Mouse (Mus musculus) forebrain, embryonic 12.5 days (tissue): Measurements from ENCODE around the gene Dnaja3. TPM values are rescaled to one million over a fixed set of nuclear protein-coding genes. Genes with fewer than 3 reads are reported as not detected.

Experiments used
- ATAC-seq: fragments of 200-750 bp; cut with Nextera tagmentation; 2 replicates; pipeline ENCODE4 v1.8.0; 2017; ENCODE audit warnings: moderate TSS enrichment; ENCODE audit not compliant: low FRiP score
- H3K27ac ChIP-seq: fragments of 300-500 bp; sonication (generic); 2 replicates; pipeline ENCODE4 v1.5.1; 2016; ENCODE audit warnings: mild to moderate bottlenecking
- H3K27me3 ChIP-seq: fragments of 300-500 bp; sonication (generic); 2 replicates; pipeline ENCODE4 v1.6.1; 2016; ENCODE audit warnings: mild to moderate bottlenecking
- H3K36me3 ChIP-seq: fragments of 300-500 bp; sonication (generic); replicated peaks from 2 replicates; pipeline ENCODE4 v1.6.1; 2016; ENCODE audit warnings: mild to moderate bottlenecking
- H3K4me1 ChIP-seq: fragments of 300-500 bp; sonication (generic); 2 replicates; pipeline ENCODE4 v1.6.1; 2016
- H3K4me2 ChIP-seq: fragments of 300-500 bp; sonication (generic); 2 replicates; pipeline ENCODE4 v1.6.1; 2016; ENCODE audit warnings: mild to moderate bottlenecking, moderate library complexity
- H3K4me3 ChIP-seq: fragments of 300-500 bp; sonication (generic); replicated peaks from 2 replicates; pipeline ENCODE4 v1.5.1; 2016; ENCODE audit warnings: mild to moderate bottlenecking
- H3K9ac ChIP-seq: fragments of 300-500 bp; sonication (generic); 2 replicates; pipeline ENCODE4 v1.6.1; 2016; ENCODE audit warnings: mild to moderate bottlenecking
- H3K9me3 ChIP-seq: fragments of 300-500 bp; sonication (generic); 2 replicates; pipeline ENCODE4 v1.6.1; 2016
- WGBS: fragments of 180-500 bp; shearing (Covaris S2); methylation state at CpG from one replicate; pipeline ENCODE4 v1.1.7; 2016; 5-methylcytosine and 5-hydroxymethylcytosine counted together
- polyA plus RNA-seq: library from polyadenylated mRNA; unstranded; fragments of >200 nt; fragmentation: Nextera tagmentation; extraction: Ambion mirVana; gene quantifications from 2 replicates; pipeline ENCODE4 v1.2.1, GENCODE M21; 2016

The Dnaja3 gene
- polyA plus RNA-seq, 1 experiment from 2014 or later, result 51.4 TPM

- Histone ChIP-seq H3K4me1 (peaks cover 10% of the 10 kb centered on the region), H3K36me3 (peaks cover 25% of the 10 kb centered on the region), H3K4me2 (peak within 1 kb of the TSS; percentile 64), H3K9me3 (no peaks in the 10 kb centered on the region), H3K4me3 (peak within 1 kb of the TSS; percentile 68), H3K27ac (peak within 1 kb of the TSS; percentile 84), H3K9ac (peak within 1 kb of the TSS; percentile 76), H3K27me3 (no peaks in the 10 kb centered on the region)
- peak; percentile 93 for ATAC-seq
- 13% methylated on average over 33 of the region's 33 CpGs for WGBS
Measured at GRCm38 (mm10) chr16:4718753-4719518, 79.1 kb downstream of the Dnaja3 start, which contains the start of gene Nmral1. TSS of gene Nmral1 (minus strand) at chr16:4719356.

- no peak overlapping the region for H3K4me3 ChIP-seq
- no peak overlapping the region for H3K9ac ChIP-seq
- H3K9me3 ChIP-seq, result no peaks in the 10 kb centered on the region
- no peaks in the 10 kb centered on the region for H3K36me3 ChIP-seq
- H3K27ac ChIP-seq, result no peak overlapping the region
- peaks cover 5% of the 10 kb centered on the region; the same call in 1 of the 2 replicates for H3K27me3 ChIP-seq
- no peak for ATAC-seq
- WGBS, result 73% methylated on average over 7 of the region's 7 CpGs
- H3K4me2 ChIP-seq, result no peak overlapping the region
- H3K4me1 ChIP-seq, result peaks cover 22% of the 10 kb centered on the region
Measured at GRCm38 (mm10) chr16:4722128-4722914, 82.5 kb downstream of the Dnaja3 start.

- 76% methylated on average over 3 of the region's 3 CpGs for WGBS
- Histone ChIP-seq H3K4me2 (no peak overlapping the region), H3K9ac (no peak overlapping the region), H3K9me3 (no peaks in the 10 kb centered on the region), H3K4me3 (no peak overlapping the region), H3K36me3 (no peaks in the 10 kb centered on the region), H3K27ac (no peak overlapping the region), H3K4me1 (peaks cover 17% of the 10 kb centered on the region), H3K27me3 (peaks cover 5% of the 10 kb centered on the region; the same call in 1 of the 2 replicates)
- ATAC-seq, result no peak
Measured at GRCm38 (mm10) chr16:4722915-4723209, 83.1 kb downstream of the Dnaja3 start.

- Histone ChIP-seq H3K27ac (no peak overlapping the region), H3K27me3 (peaks cover 5% of the 10 kb centered on the region; the same call in 1 of the 2 replicates), H3K9ac (no peak overlapping the region), H3K36me3 (no peaks in the 10 kb centered on the region), H3K4me3 (no peak overlapping the region), H3K4me1 (peaks cover 12% of the 10 kb centered on the region), H3K4me2 (no peak overlapping the region), H3K9me3 (no peaks in the 10 kb centered on the region)
- no peak for ATAC-seq
- WGBS, result 79% methylated on average over 4 of the region's 4 CpGs
Measured at GRCm38 (mm10) chr16:4725266-4725665, 85.5 kb downstream of the Dnaja3 start.

- peak within 1 kb of the TSS; percentile 85 for H3K4me3 ChIP-seq
- no peaks in the 10 kb centered on the region for H3K36me3 ChIP-seq
- ATAC-seq, result peak; percentile 97
- WGBS, result 6% methylated on average over 35 of the region's 35 CpGs
- H3K27me3 ChIP-seq, result peaks cover 5% of the 10 kb centered on the region; the same call in 1 of the 2 replicates
- no peaks in the 10 kb centered on the region for H3K9me3 ChIP-seq
- H3K27ac ChIP-seq, result peak within 1 kb of the TSS; percentile 76
- peaks cover 12% of the 10 kb centered on the region for H3K4me1 ChIP-seq
- H3K9ac ChIP-seq, result peak within 1 kb of the TSS; percentile 85
- H3K4me2 ChIP-seq, result peak within 1 kb of the TSS; percentile 92
Measured at GRCm38 (mm10) chr16:4725780-4726527, 86.2 kb downstream of the Dnaja3 start, which contains the start of gene Hmox2. TSS of gene Hmox2 (plus strand) at chr16:4726361.

- peak; percentile 65 for ATAC-seq
- WGBS, result under 1% methylated on average over 40 of the region's 40 CpGs
- peak overlapping the region; percentile 85 for H3K9ac ChIP-seq
Measured at GRCm38 (mm10) chr16:4726528-4727128, 86.8 kb downstream of the Dnaja3 start.

GRCm38 (mm10) chr16:4727526-4727925, 87.7 kb downstream of the Dnaja3 start:
- Histone ChIP-seq H3K9me3 (no peaks in the 10 kb centered on the region), H3K27ac (no peak overlapping the region), H3K27me3 (peaks cover 5% of the 10 kb centered on the region; the same call in 1 of the 2 replicates), H3K4me2 (peak overlapping the region; percentile 92), H3K9ac (no peak overlapping the region), H3K4me3 (no peak overlapping the region), H3K36me3 (no peaks in the 10 kb centered on the region), H3K4me1 (peaks cover 12% of the 10 kb centered on the region)
- WGBS, result 92% methylated on average over 1 of the region's 1 CpGs
- ATAC-seq, result no peak

More at GRCm38 (mm10) chr16:4726528-4727128, 86.8 kb downstream of the Dnaja3 start:
- no peaks in the 10 kb centered on the region for H3K9me3 ChIP-seq
- peaks cover 5% of the 10 kb centered on the region; the same call in 1 of the 2 replicates for H3K27me3 ChIP-seq
- H3K4me3 ChIP-seq, result peak overlapping the region; percentile 85
- H3K36me3 ChIP-seq, result no peaks in the 10 kb centered on the region
- H3K4me2 ChIP-seq, result peak overlapping the region; percentile 92
- H3K27ac ChIP-seq, result peak overlapping the region; percentile 76
- peaks cover 12% of the 10 kb centered on the region for H3K4me1 ChIP-seq

- H3K9me3 ChIP-seq, result no peaks in the 10 kb centered on the region
- H3K27ac ChIP-seq, result no peak overlapping the region
- no peak overlapping the region for H3K9ac ChIP-seq
- no peak overlapping the region for H3K4me2 ChIP-seq
- no peaks in the 10 kb centered on the region for H3K36me3 ChIP-seq
- WGBS, result 76% methylated on average over 1 of the region's 1 CpGs
- H3K4me3 ChIP-seq, result no peak overlapping the region
- H3K4me1 ChIP-seq, result peaks cover 12% of the 10 kb centered on the region
- H3K27me3 ChIP-seq, result peaks cover 5% of the 10 kb centered on the region; the same call in 1 of the 2 replicates
- ATAC-seq, result no peak
Measured at GRCm38 (mm10) chr16:4727963-4728362, 88.2 kb downstream of the Dnaja3 start.

- Histone ChIP-seq H3K4me2 (no peak overlapping the region), H3K4me1 (peaks cover 11% of the 10 kb centered on the region), H3K9ac (no peak overlapping the region), H3K27ac (no peak overlapping the region), H3K9me3 (no peaks in the 10 kb centered on the region), H3K4me3 (no peak overlapping the region), H3K27me3 (no peaks in the 10 kb centered on the region), H3K36me3 (no peaks in the 10 kb centered on the region)
- 82% methylated on average over 3 of the region's 3 CpGs for WGBS
- no peak for ATAC-seq
Measured at GRCm38 (mm10) chr16:4730776-4731358, 91.1 kb downstream of the Dnaja3 start.

- 97% methylated on average over 2 of the region's 2 CpGs for WGBS
- Histone ChIP-seq H3K4me1 (no peaks in the 10 kb centered on the region), H3K9me3 (no peaks in the 10 kb centered on the region), H3K27me3 (no peaks in the 10 kb centered on the region), H3K9ac (no peak overlapping the region), H3K36me3 (no peaks in the 10 kb centered on the region; the same call in 1 of the 2 replicates), H3K27ac (no peak overlapping the region), H3K4me2 (no peak overlapping the region), H3K4me3 (no peak overlapping the region)
- ATAC-seq, result no peak
Measured at GRCm38 (mm10) chr16:4736262-4736661, 96.5 kb downstream of the Dnaja3 start.

GRCm38 (mm10) chr16:4739994-4740393, 100.2 kb downstream of the Dnaja3 start:
- ATAC-seq, result no peak
- Histone ChIP-seq H3K9ac (no peak overlapping the region), H3K9me3 (peaks cover 8% of the 10 kb centered on the region; the same call in 1 of the 2 replicates), H3K27me3 (no peaks in the 10 kb centered on the region), H3K4me3 (no peak overlapping the region), H3K36me3 (no peaks in the 10 kb centered on the region; the same call in 1 of the 2 replicates), H3K27ac (no peak overlapping the region), H3K4me1 (no peaks in the 10 kb centered on the region), H3K4me2 (no peak overlapping the region)
- 95% methylated on average over 2 of the region's 2 CpGs for WGBS
